Mouse (Mus musculus) neutrophil, adult 59 days (primary cell): ENCODE results near the gene Jakmip3. TPM values are rescaled to one million over a fixed set of nuclear protein-coding genes. Genes with fewer than 3 reads are reported as not detected.

Source experiments
- total RNA-seq, 2 experiments: library from RNA; stranded (reverse); gene quantifications; 1 replicate in 1 of 2; 2 replicates in 1 of 2; pipeline ENCODE4 v1.2.4; 2023

The Jakmip3 gene
- total RNA-seq, result not detected

GRCm38 (mm10) chr7:138940612-138941461 lies at the start of gene Jakmip3:
Gene Jakmip3, plus strand, starts transcription at chr7:138940730.

GRCm38 (mm10) chr7:138909277-138910192 lies 31.0 kb upstream of the Jakmip3 start, which contains the start of gene Bnip3:
Gene Bnip3, minus strand, starts transcription at chr7:138909519.

GRCm38 (mm10) chr7:139085629-139086194 lies 145.2 kb downstream of the Jakmip3 start, which contains the start of gene Dpysl4:
Gene Dpysl4, plus strand, starts transcription at chr7:139086001.

Other genes with a start within 250 kb of the Jakmip3 start
- 10 to 100 TPM; 36.2 to 43.9 TPM for gene Ppp2r2d, start 94.7 kb upstream of the Jakmip3 start, total RNA-seq
- 10 to 100 TPM; 18.5 to 22.2 TPM for gene Mapk1ip1, start 94.5 kb upstream of the Jakmip3 start, total RNA-seq
- 10 to 100 TPM; 11.6 to 13.8 TPM for gene Bnip3, start 31.2 kb upstream of the Jakmip3 start, total RNA-seq
- gene Dpysl4, start 145.3 kb downstream of the Jakmip3 start, total RNA-seq, result not detected